Mouse (Mus musculus): ENCODE results near the gene Psg19.
"Not testable (repeated sequence)": the region's sequence is repeated elsewhere in the genome, so short reads cannot be mapped to it uniquely, and the experiment has no call there.

Gene Psg19

DNA sequence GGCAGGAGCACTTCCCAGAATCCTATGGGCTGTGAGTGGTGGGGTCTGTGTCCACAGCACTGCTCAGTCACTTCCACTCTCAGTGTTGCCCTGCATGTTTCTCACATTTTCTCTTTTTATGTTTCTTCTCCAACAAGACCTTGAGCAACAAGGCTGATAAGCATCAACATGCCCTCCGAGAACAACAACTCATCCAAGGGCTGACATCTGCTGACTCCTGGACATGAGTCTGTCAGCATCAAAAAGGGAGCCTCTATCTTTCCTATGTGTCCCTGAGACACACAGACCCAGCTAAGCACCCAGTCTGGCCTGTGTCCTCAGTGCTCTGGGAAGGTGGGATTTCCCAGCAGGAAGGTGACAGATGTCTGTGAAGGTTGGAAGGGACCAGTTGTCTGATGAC lies at the start of gene Psg19:
Gene Psg19, minus strand, starts transcription at position 101 of the 400 bp plus-strand sequence.
- DNase-seq, result no peak

DNA sequence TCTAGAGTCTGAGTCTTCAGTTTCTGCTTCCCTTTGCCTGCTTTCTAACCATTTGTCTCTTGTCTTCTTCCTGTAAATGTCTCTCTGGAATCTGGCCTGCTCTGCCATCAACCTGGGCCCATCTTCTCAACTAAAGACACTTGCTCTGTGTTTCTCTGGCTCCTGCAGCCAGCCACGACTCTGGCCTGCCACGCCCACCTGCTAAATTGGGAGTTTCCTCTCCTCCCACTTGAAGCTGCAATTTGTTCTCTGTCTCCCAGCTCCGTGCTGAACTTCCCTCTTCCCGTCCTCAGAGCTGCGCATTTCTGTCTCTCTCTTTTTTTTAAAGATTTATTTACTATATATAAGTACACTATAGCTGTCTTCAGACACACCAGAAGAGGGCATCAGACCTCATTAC lies 46.5 kb upstream of the Psg19 start:
- no peak for DNase-seq

DNA sequence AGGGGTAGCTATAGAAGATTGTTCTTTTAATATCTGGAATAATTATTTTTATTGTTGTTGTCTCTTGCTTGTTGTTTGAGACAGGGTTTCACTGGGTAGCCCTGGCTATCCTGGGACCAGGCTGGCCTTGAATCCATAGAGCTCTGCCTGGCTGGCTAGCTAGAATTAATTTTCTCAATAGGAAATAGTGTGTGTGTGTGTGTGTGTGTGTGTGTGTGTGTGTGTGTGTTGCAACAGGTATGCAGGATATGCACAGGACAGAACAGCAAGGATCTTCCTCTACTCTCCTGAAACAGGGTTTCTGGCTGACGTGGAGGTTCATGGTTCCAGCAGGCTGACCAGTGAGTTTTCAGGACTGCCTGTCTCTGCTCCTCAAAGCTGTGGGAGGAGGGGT lies 42.9 kb upstream of the Psg19 start:
- no peak for DNase-seq

DNA sequence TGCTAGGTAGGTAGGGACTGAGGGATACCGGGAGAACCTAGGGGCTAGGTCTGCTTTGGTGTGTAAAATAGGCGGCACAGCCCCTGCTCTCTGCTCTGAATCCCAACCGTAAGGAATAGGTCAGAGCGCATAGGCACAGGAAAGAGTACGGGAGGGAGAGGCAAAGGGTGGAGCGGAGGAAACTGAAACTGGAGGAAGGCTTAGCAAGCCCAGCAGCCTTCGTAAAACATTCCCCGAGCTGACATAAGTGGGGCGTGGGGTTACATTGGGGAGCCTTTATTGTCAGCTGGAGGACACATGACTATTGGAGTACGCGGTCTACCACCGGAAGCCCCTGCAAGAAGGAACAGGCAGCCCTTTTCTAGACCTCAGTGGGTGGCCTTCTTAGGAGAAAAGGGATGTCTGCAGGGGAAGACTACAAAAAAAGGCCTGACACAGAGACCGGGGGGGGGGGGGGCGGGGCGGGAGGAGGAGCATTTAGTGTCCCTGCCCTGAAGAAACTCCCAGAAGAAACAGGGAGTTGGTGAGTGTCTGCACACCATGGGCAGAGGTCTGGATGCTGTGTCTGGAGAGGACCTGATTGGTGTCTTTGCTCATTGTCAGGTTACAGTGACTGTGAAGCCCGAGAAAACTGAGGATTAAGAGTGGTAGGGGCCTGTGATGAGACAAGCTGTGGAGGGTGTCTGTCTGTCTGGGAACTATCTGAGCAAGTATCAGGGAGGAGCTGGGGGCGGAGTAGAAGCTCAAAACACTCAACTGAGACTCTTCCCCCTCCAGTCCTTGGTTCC lies 42.3 kb upstream of the Psg19 start:
- peak; percentile 29 for DNase-seq

DNA sequence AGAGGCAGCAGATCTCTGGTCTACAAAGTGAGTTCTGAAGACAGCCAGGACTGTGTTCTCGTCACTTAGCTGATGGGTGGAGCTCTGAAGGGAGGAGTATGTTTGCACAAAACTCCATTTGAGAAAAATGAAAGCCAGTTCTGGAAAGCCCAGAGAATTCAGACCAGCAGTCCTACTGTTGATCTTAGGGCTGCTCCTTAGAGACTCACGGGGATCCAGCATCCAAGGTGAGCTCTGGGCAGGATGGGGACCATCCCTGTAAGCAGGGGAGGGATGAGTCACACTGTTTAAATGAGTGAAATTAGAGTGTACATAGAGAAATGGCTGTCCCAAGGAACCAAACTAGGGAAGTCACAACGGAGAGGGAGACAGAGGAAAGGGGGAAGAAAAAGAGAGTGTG lies 41.5 kb upstream of the Psg19 start, which contains the start of gene Mill2:
Gene Mill2, plus strand, starts transcription at position 102 of the 400 bp plus-strand sequence.
- DNase-seq, result no peak

DNA sequence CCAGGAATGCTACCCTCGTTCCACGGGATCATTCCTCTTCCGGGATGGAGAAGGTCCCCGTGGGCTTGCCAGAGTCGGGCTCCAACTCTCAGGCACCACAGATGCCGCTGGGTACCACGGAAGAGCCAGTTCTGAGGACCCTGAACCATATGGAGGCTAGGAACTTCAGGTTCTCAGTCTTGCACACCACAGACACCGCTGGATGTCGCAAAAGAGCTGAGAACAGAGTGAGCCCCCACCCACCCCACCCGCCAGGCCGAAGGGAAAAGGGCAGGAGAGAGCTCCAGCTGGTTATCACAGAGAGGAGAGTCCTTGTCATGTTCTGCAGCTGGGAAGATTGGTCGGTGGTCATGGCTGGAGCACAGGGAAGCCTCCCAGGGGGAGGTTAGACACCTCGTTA lies 34.0 kb upstream of the Psg19 start:
- no peak for DNase-seq

DNA sequence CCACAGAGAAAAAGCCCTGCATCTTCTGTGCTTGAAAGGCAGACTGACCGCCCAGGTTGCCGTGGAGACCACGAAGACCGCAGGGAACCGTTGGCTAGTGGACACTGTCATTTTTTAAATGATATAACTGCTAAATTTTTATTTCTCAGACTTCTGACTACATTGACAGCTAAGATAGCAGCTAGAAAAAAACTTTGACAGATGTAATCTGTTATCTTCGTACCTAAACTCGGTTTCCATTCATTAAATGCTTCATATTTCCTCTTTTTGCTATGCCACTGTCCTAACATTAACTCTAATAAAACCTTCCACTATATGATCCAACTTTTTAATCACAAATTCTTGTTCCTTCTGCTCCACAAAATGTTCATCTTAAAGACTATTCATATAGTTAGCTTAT lies 31.2 kb upstream of the Psg19 start:
- DNase-seq, result no peak

DNA sequence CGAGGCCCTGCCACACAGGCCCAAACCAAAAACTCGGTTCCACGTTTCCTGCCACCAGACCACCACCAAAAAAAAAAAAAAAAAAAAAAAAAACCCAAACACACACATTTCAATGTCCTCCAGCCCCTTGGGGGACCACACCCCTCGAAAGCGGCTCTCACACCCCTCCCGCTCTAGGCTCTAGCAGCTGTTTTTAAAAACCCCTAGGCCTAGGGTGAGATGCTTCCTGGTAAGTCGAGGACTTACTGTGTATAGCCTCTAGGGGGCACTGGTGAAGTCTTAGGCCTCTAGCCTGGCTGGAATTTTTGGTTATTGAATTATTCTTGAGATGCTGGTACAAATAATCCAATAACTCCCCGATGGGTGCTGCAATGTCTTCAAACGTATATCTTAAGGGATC lies 30.3 kb upstream of the Psg19 start:
- no peak for DNase-seq

DNA sequence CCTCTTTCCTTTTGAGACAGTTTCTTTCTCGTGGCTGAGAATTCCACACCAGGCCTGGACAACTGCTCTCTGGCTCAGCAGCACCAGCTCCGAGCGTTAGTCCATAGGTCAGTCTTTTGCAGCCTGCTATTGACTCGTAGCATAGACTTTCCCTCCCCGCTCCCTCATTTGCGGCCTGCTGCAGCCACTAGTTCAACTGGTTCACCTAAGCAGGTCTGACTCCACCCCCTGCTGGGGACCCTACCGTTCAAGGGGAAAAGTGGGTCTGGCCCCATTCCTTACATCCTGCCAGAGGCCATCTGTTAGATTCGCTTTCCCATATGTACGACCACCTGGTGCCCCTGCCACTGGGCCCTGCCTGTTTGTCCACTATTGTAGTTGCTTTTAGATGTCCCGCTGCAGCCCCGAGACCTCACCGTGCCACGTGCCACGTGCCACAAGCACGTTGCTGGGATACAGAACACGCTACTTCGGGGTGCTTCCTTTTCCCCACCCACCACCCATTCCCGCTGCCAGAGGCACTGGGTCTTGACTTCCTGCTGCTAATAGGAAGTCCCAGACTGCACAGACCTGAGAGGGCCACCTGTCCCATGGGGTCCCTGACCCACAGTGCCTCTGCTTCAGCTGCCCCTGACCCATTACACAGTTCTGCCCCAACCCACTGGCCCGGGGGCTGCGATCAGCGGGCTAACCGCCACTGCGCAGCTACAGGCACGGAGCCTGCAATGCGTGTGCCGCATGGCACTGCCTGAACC lies 29.6 kb upstream of the Psg19 start:
- no peak for DNase-seq

DNA sequence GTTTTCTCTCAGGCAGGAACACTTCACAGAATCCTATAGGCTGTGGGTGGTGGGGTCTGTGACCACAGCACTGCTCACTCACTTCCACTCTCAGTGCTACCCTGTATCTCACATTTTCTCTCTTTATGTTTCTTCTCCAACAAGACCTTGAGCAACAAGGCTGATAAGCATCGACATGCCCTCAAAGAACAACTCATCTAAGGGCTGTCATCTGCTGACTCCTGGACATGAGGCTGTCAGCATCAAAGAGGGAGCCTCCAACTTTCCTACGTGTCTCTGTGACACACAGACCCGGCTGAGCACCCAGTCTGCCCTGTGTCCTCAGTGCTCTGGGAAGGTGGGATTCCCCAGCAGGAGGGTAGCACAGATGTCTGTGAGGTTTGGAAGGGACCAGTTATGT lies 23.2 kb upstream of the Psg19 start, which contains the start of gene Psg17:
Gene Psg17, minus strand, starts transcription at position 101 of the 400 bp plus-strand sequence.
- DNase-seq, result no peak

DNA sequence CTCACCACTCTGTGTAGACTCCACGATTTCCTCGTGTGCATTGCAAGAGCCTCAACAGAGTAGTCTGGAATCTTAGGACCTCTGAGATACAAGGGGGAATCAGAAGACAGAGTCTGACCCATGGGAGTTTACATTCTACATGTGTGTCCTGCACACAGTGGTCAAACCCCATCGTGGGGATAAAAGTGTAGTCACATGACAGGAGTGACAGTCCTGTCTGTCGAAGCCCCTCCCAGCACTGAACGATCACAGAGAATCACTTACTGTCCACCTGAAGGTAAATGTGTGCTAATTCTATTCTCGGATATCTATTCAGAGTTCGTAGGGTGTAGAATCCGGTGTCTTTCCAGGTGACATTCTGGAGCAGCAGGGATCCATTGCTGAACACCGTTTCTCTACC lies 20.0 kb upstream of the Psg19 start:
- no peak for DNase-seq

DNA sequence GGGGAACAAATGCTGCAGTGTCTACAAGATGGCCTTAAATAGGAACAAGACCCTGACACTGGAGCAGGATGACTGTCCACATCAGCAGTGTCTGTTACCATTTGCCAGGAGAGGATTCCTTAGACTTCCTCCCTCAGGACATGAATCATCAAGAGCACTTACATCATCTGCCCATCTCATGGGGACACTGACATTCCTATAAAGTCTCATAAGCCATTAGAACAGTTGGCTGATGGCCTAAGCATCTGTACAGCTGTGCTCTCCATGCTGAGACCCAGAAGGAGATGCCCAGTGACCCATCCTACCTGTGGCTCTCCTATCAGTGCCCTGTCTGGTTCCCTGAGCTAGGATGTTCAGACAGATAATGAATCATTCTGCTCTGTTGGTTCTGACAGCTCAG lies 5.2 kb upstream of the Psg19 start:
- no peak for DNase-seq

DNA sequence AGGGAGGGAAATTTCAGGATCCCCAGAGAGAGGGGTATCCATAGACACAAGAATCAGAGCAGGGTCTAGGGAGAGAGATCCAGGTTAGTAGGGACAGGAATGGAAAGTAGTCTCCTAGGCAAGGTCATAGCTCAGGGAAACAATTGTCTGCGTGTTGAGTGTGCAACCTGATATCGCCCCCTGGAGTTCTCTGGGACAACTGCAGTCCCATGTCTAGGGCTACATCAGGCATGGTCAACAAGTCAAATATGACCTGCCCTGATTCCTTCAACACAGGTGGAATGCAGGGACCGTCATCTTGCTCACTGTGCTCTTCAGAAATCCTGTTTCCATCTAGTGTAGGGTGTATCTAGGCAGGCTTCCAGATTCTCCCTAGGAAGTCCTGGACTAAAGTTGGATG lies 809 bp upstream of the Psg19 start:
- DNase-seq, result no peak

DNA sequence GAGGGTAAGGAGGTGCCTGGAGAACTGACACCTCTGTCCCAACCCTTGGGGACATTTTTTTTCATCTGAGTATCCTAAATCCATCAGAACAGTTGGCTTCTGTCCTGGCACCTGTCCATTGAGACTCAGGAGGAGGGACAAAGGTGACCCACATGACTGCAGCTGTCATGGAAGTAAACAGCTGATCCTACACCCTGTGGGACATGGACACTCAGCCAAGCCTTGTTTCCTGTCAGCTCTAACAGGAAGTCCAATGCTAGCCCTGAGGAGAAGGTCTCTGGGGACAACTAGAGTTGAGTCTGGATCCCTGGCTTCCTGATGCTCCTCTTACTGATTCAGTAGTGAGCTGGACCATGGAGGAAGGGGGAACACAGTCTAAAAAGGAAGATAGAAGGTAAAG lies 7.6 kb downstream of the Psg19 start:
- not testable (repeated sequence) for DNase-seq

DNA sequence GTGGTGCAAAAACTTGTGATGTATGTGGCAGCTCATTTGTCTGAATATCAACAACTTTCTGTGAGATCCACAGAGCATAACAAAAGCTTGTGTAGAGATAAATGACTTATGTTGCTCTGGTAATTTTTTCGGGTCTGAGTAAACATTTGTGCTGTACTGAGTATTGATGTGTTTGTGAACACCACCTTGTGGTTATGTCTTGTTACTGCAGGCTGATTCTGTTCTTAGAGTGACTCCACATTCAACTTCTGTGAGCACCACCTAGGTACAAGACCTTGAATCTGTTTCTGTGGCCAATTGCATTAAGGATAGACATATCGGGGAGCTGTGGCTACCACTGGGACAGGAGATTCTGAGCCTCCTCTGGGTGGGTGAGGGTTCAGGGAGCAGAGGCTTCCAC lies 17.0 kb downstream of the Psg19 start:
- DNase-seq, result not testable (repeated sequence)

DNA sequence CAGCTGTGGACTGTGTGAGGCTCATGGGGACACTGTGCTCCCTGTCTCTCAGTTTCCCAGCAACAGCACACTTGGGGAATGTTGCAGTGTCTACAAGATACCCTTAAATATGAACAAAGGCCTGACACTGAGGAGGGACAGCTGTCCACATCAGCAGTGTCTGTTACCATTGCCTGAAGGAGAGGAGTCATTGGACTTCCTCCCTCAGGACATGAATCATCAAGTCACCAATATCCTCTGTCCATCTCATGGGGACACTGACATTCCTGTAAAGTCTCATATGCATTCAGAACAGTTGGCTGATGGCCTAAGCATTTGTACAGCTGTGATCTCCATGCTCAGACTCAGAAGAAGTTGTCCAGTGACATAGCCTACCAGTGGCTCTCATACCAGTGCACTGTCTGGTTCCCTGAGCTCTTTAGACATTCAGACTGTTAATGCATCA lies 19.0 kb downstream of the Psg19 start:
- DNase-seq, result no peak

DNA sequence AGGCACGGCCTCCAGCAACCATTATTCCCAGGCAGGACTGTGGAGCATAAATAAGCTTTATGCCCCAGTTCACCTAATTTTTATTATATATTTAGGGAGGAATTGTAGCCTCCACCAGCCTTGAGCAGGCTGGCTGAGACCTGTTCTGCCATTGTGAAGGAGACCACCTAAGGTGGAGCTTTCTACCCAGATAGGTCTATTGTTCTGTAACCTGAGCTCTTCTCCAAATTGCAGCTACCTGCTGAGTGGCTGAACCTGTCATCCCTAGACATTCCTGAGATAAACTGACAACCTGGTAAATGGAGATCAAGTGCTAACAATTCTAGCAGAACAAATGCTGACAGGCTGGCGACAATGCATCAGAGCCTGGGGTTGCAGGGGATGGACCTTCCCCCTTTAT lies 35.4 kb downstream of the Psg19 start:
- DNase-seq, result not testable (repeated sequence)

DNA sequence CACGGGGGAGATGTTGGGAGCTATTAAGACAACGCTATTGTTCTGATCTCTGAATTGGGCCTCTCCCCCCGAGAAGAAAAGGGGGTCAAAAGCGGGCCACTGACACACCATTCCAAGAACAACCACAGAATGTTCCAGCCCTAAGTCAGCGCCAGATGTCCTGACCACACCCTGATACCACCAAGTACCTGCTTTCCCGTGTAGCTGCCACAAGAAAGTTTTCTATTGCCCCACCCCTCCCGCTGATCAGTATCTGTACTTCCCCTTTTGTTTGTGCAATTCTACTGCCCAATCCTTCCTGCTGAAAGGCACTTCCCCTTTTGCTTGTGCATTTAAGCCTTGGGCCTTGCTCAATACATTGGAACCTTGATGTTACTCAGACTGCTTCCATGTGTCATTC lies 38.2 kb downstream of the Psg19 start:
- DNase-seq, result not testable (repeated sequence)

DNA sequence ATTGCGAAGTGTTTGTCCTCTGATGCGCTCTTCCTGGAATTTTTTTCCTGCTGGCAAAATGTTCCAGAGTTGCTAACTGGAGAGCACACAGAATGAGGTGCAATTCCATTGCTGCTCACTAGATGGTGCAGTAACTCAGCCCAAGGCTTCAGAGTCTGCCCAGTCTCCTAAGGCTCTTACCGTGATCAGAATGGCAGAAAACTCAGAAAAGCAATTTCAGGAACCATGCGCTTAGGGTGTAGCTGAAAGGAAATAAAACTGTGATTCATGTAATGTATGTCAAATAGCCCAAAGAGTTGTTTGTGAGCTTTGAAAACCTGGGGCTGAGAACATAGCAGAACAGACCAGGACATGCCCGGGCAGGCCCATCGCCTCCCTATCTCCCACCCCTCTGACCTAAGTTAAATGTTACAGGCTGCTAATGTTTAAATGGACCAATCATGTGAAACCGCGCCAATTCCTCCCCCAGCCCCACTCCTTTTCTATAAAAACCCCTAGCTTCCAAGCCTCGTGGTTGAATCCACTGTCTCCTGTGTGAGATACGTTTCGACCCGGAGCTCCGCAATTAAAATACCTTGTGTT lies 48.3 kb downstream of the Psg19 start:
- peak; percentile 6 for DNase-seq

DNA sequence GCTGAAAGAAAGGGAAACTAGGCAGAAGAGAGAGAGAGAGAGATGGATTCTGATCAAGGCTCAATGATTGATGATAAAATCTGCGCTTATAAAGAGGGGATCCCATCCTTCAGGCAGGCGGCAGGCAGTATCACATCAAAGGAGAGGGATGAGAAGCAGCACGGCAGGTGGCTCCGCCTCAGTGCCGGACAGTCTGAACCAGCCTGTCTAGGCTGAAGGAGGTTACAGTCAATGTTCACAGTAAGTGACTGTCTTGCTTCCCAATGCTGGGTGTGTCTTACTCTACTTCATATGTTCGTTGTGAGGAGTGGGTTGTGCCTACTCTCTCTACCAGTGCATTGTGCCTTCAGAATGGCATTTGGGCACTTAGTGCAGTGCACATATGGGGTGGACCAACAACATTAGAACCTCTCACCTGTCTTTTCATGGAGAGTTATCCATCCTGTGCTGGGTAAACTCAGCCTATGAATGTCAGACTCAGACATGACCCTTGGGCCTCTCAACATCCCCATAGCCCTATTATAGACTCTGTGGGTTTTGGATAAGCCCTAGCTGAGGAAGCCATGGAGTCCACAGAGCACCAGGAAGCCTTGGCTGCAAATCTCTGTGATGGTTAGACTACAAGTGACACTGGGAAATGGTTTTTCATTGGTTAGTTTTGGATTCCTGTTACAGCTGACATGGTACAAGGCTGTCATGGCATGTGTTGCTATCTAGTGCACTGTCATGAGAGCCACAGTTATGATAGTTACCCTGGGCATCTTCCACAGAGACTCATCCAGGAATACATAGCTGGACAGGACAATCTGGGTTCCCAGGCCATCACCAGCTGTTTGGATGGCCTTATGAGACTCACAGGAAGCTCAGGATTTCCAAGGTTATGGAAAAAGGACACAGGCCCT lies 49.1 kb downstream of the Psg19 start:
- no peak for DNase-seq

DNA sequence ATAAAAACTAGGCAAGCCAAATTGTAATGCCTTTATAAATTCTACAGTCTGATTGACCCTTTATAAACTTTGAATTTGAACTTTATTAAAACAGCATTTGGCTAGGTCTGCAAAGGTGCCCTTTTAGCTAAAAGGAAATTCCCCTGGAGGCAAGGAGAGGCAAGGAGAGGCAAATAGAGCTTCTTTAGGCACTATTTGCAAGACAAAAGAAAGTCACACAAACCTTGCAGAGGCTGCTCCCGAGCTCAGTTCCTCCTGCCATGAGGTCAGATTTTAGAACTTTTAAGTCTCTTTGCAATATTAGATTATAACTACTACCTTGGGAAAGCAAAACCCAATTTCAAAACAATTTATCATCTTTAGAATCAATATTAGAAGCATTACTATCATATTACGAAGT lies 50.9 kb downstream of the Psg19 start:
- not testable (repeated sequence) for DNase-seq

DNA sequence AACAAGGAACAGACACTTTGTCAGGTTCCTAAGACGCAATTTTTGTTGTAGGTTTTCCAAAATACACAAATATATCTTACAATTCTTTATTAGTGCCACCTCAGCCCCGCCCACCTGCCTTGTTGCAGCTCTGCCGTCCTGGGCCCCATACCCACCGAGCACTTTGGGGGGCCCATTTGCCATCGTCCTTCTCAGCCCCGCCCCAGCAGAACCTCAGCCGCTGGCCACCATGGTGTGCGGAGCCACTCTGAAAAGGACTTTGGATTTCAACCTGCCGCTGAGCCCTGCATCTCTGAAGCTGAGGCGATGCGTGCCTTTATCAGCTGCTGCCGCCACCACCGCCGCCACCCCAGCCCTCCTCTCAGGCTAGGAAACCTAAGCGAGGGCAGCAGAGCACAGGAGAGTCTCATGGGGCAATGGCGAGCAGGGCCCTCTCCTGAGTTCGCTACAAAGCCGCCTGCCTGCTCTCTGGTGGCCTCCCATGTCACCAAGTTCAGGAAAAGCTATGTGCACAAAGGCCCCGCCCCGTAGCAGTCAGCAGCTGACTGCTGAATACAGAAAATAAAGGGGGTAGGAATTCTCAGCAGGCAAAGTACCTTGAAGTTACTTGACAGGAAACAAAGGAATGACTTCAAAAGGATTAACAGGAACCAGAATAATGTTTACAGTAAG lies 52.0 kb downstream of the Psg19 start:
- peak; percentile 4 for DNase-seq

Measured in thymus, postnatal 14 days (tissue).